Comparison of ENCODE assay signal across 22 mouse cellular contexts in the genomic region with DNA sequence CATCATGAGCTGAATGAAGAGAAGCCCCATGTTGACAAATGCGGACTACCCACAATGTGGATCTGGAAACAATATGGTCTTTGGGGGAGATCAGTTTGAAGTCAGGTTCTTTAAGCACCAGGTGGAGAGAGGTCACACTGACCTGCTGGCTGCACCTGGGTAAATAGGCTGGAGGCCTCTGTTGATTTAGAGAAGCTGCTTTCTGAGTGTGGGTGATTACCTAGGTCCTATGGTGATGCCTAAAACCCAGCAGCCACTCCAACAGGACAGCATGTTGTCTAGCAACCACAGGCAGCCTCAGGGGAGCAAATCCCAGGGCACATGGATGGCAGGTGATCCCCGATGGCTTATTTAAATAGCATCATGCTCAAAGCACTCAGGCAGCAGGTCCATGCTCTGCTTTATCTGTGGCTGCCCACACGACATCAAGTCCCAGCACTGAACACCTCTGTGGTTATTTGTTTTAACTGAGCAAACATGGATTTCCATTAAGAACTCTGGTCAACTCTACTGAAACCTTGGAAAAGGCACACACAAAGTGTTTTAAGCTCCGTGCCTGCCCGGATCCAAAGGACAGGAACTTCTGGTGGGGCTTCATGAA.
"Had no signal": no experiment of that assay in that cellular context is flagged by ENCODE, and none has a peak within 500 bp of the region (broad histone marks: within the 10 kb centered on the region; RNA-seq: fewer than 3 reads in every experiment).

No protein-coding gene starts in this region.

- H3K4me2 ChIP-seq: intestine, embryonic 15.5 days; limb, embryonic 12.5 days; limb, embryonic 15.5 days; lung, embryonic 15.5 days; midbrain, embryonic 13.5 days; neural tube, embryonic 13.5 days had no signal

- ATAC-seq: intestine, embryonic 15.5 days; midbrain, embryonic 13.5 days; midbrain, embryonic 16.5 days had no signal

- H3K36me3 ChIP-seq: intestine, embryonic 15.5 days; limb, embryonic 12.5 days; limb, embryonic 15.5 days; lung, embryonic 15.5 days; midbrain, embryonic 10.5 days; midbrain, embryonic 13.5 days; neural tube, embryonic 13.5 days had no signal

- H3K4me1 ChIP-seq: intestine, embryonic 15.5 days; limb, embryonic 12.5 days; limb, embryonic 15.5 days; lung, embryonic 15.5 days; midbrain, embryonic 10.5 days; midbrain, embryonic 13.5 days; neural tube, embryonic 13.5 days had no signal

- H3K27me3 ChIP-seq: intestine, embryonic 15.5 days; limb, embryonic 12.5 days; limb, embryonic 15.5 days; lung, embryonic 15.5 days; midbrain, embryonic 13.5 days; neural tube, embryonic 13.5 days had no signal

- H3K4me3 ChIP-seq: intestine, embryonic 15.5 days; limb, embryonic 12.5 days; limb, embryonic 15.5 days; lung, embryonic 15.5 days; midbrain, embryonic 10.5 days; midbrain, embryonic 13.5 days; myocyte; neural tube, embryonic 13.5 days had no signal

- DNase-seq: kidney, adult 11 months; kidney, adult 8-10 months; kidney, postnatal 14 days; kidney, postnatal 4 days; left cerebral cortex, postnatal 4 days; lung, postnatal 10 days; lung, postnatal 36 days; retina, postnatal 1 day; right cerebral cortex, postnatal 25 days; spleen, adult 18-20 months; thymus, adult 18-20 months; thymus, postnatal 36 days had no signal

- H3K9me3 ChIP-seq: intestine, embryonic 15.5 days; limb, embryonic 12.5 days; limb, embryonic 15.5 days; lung, embryonic 15.5 days; midbrain, embryonic 10.5 days; midbrain, embryonic 13.5 days; neural tube, embryonic 13.5 days had no signal

- H3K9ac ChIP-seq: intestine, embryonic 15.5 days; limb, embryonic 12.5 days; limb, embryonic 15.5 days; liver, embryonic 14.5 days; lung, embryonic 15.5 days; midbrain, embryonic 13.5 days; neural tube, embryonic 13.5 days had no signal

- H3K27ac ChIP-seq: intestine, embryonic 15.5 days; limb, embryonic 12.5 days; limb, embryonic 15.5 days; liver, embryonic 14.5 days; lung, embryonic 15.5 days; midbrain, embryonic 10.5 days; midbrain, embryonic 13.5 days; neural tube, embryonic 13.5 days had no signal
